Mouse (Mus musculus) right cerebral cortex, adult 2 months (tissue): ENCODE data around the gene Cox4i1.

Source experiments
- DNase-seq, 2 experiments: peaks; one replicate each; pipeline ENCODE4 v3.0.0; 2021 to 2022; ENCODE audit warnings: low spot score in 2 of 2

Gene Cox4i1

GRCm38 (mm10) chr8:120664566-120664965 is 3.5 kb upstream of the Cox4i1 start:
- no peak for DNase-seq

GRCm38 (mm10) chr8:120665726-120666455 is 2.1 kb upstream of the Cox4i1 start:
- no peak for DNase-seq

- DNase-seq, result no peak
Measured at GRCm38 (mm10) chr8:120666807-120667470, 1.1 kb upstream of the Cox4i1 start.

GRCm38 (mm10) chr8:120668374-120668905 is 418 bp downstream of the Cox4i1 start, which contains the start of gene Emc8:
Gene Emc8, minus strand, starts transcription at chr8:120668573.
- no peak for DNase-seq

- DNase-seq, result no peak
Measured at GRCm38 (mm10) chr8:120671775-120672174, 3.8 kb downstream of the Cox4i1 start.

- DNase-seq, result no peak
Measured at GRCm38 (mm10) chr8:120672626-120673229, 4.7 kb downstream of the Cox4i1 start.

- DNase-seq, result no peak
Measured at GRCm38 (mm10) chr8:120673298-120673697, 5.3 kb downstream of the Cox4i1 start.

- DNase-seq, result no peak
Measured at GRCm38 (mm10) chr8:120675718-120676117, 7.7 kb downstream of the Cox4i1 start.

GRCm38 (mm10) chr8:120678447-120678846 is 10.4 kb downstream of the Cox4i1 start:
- peak; percentile 88 to 92 for DNase-seq

- no peak for DNase-seq
Measured at GRCm38 (mm10) chr8:120679629-120680387, 11.8 kb downstream of the Cox4i1 start.

- DNase-seq, result peak; percentile 56 to 59
Measured at GRCm38 (mm10) chr8:120680405-120680804, 12.4 kb downstream of the Cox4i1 start.

- no peak for DNase-seq
Measured at GRCm38 (mm10) chr8:120681113-120681512, 13.1 kb downstream of the Cox4i1 start.

GRCm38 (mm10) chr8:120683602-120684001 is 15.6 kb downstream of the Cox4i1 start:
- DNase-seq, result peak in 1 of 2 experiments; percentile 51

- no peak for DNase-seq
Measured at GRCm38 (mm10) chr8:120684082-120684481, 16.1 kb downstream of the Cox4i1 start.

GRCm38 (mm10) chr8:120685097-120685496 is 17.1 kb downstream of the Cox4i1 start:
- no peak for DNase-seq

- no peak for DNase-seq
Measured at GRCm38 (mm10) chr8:120685591-120685990, 17.6 kb downstream of the Cox4i1 start.

GRCm38 (mm10) chr8:120686051-120686450 is 18.0 kb downstream of the Cox4i1 start:
- DNase-seq, result no peak

GRCm38 (mm10) chr8:120686576-120686975 is 18.6 kb downstream of the Cox4i1 start:
- DNase-seq, result no peak

- DNase-seq, result no peak
Measured at GRCm38 (mm10) chr8:120687786-120688185, 19.8 kb downstream of the Cox4i1 start.

- DNase-seq, result no peak
Measured at GRCm38 (mm10) chr8:120688511-120688910, 20.5 kb downstream of the Cox4i1 start.

GRCm38 (mm10) chr8:120692934-120693333 is 24.9 kb downstream of the Cox4i1 start:
- no peak for DNase-seq
